Mouse (Mus musculus) spleen, postnatal 36 days (tissue): ENCODE data around the gene Per3.
A peak's percentile ranks its signal among the peaks of the same experiment; 100 is the strongest.

Experiments
- DNase-seq, 2 experiments: peaks; one replicate each; pipeline ENCODE4 v3.0.0; 2022; ENCODE audit warnings: low spot score in 2 of 2, mixed read lengths in 1 of 2

The Per3 gene

DNA sequence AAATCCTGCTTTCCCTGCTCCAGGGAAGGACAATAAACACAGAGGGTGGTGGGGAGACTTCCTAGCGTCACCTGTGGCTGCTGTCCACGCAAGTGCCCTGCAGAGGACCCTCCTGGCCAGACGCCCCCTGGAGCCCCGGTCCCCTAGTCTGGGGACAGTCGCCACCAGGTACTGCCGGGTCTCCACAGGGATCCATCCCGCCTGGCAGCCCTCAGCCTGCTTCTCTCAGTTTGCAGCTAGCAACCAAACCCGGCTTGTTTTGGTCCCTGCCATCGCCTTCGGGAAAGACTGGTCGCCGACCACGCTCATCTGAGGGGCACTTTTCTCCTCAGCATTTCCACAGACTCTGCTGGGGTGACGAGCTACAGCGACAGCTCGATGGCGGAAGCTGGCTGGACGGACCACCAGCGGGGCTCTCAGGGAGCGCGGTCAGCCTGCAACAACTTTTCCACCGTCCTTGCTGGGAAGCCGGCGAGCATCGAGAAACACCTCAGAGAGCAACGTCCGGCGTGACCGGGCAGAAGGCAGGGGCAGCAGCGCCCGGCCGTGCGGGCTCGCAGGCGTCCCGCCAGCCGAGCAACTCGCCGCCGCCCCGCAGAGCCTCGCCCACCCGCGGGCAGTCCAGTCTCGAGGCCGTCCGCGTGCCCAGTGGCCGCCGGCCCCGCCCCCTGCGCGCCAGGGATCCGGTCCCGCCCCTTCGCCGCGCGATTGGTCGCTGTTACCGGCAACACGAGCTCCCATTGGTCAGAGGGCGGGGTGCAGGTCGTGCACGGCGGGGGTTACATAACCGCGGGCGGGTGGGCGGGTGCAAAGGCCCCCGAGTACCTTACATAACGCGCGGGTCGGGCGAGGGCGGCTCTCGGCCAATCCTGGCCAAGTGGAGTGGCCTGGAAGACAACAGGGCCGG lies at the start of gene Per3:
TSS of gene Per3 (minus strand) at position 629 of the 907 bp plus-strand sequence.
- peak; percentile 91 to 94 for DNase-seq

DNA sequence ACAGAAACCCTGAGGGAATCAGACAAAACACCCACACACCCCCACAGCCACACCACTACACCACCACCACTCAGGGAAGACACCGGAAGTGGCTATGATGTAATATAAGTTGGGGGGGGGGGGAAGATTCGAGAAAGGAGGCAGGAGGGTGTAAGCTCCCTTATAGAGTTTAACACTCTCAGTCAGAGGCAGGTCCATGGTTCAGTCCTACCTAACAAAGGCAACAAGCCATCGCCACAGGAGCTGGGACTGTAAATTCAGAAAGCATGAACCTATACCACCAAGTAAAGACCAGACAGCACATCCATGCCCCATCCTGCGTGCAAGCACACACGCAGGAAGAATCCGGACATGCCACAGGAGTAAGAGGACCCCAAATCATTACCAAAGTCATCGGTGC lies 44.8 kb upstream of the Per3 start, which contains the start of gene Gm13090:
TSS of gene Gm13090 (plus strand) at position 301 of the 400 bp plus-strand sequence.
- no peak for DNase-seq

DNA sequence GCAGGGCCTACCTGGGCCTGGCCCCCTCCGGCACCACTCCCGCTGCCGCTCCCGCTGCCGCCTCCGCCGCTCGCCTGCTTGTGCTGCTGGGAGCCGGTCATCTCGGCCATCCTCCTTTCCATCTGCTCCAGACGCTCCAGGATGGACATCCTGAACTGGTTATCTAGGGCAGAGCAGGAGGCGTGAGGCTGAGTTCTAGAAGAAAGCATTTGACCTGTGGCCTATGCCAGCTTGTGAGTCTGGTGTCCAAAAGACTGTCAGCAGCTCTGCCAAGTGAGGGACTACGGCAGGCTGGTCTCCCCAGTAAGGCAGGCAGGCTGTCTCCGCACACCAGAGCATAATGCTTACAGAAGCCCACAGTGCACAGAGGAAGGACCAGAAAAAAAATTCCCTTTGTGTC lies 44.4 kb upstream of the Per3 start:
- no peak for DNase-seq

DNA sequence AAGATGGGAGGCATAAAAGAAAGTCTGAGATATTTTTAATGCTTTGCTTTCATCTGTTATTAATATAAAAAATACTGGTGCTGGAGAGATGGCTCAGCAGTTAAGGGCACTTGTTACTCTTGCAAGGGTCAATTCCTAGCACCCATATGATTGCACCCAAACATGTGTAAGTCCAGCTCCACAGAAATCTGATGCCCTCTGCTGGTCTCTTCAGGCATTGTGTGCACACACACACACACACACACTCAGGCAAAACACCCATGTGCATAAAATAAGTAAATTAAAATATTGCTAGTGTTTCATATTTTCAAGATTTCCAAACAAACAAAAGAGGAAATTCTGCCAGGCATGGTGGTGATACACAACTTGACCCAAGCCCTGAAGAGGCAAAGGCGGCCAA lies 42.9 kb upstream of the Per3 start:
- DNase-seq = no peak

DNA sequence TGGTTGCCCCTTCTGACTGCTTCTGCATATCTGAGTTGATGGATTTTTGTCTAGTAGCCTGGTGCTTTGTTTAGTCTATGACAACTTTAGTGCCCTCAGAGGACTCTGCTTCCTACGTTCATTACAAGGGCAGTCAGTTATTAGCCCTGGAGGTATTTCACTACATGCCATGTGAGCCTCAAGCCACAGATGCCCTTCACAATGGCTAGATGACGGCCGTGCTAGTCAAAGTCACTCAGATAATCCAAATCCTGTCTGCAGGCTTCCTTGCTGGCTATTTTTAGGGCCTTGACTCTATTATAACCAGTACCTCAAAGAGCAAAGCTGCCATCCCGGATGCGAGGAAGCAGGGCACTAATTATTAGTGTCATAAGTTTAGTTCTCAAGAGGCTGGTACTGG lies 38.6 kb upstream of the Per3 start:
- no peak for DNase-seq

DNA sequence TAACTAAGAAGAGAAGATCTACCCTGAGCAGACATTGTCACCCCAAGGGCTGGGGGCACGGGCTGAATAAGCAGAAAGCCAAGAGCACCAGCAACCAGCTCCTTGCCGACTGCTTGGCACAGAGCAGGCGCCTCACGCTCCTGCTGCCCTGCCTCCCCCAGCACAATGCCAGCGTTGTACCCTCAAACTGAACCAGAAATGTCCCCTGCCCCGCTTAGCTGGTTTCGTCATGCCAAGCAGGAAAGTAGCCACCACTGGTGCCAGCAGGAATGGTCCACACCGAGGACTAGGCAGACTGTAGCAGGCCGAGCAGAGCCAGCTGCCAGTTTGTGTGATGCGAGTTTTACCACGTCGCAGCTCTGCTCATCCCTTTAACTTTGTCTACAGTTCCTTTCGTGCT lies 37.5 kb upstream of the Per3 start:
- DNase-seq = no peak

DNA sequence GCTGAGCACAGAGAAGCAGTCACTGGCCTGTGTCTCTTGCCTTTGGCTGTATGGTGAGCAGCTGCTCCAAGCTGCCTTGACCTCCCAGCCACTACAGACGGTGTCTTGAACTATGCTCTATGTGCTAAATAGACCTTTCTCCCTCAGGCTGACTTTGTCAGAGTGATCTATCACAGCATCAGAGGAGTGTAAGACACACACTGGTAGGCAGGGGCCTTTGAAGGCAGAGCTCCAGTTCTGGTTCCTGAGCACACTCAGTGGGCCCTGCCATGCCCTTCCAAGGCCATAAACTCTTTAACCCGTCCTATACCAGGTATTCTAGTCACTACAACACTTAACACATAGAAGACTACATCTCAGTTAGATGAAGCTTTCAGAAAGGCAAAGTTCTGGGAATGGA lies 36.9 kb upstream of the Per3 start:
- DNase-seq = no peak

DNA sequence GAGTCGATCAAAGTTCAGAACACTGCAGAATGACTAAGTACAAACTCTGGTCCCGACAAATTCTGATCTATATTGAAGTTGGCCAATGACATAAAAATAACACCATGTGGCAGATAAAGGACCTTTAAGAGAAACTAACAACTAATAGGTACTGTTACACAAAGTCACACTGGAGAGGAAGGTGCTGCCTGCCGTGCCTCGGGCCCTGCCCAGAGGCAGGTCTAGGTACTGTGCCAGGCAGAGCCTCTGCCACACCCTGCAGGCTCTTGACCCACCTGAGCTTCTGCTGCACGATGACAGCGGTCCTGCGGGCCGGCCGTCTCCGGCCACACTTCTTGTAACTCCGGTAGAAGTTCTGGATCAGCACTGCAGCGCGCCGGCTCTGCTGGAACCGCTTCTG lies 30.4 kb upstream of the Per3 start:
- DNase-seq = no peak

DNA sequence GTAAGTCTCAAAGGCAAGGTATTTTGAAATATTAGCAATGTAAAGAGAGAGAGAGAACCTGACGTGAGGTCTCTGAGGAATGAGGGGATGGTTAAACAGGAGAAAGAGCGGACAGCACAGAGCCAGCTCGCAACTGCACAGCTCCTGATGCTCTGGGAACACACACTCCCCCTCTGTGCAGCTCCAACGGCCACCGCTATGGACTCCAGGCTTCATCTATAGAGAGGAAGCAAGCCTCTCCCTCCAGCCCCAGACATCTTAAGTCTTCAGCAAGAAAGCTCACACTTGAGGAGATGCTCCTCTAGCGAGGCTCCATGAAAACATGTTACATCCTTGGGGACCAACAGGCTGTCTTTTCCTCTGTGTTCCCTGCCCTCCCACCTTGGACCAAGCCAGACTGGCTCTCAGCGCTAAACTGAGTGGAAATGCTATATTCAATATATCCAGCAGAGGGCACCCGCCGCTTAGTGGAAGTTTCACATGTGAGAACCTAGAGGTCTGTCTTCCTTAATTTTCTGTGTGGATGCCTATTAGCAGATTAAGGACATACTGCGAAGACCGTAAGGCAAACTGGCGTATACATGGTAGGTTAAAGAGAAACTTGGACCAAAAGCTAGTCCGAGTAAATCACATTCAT lies 28.8 kb upstream of the Per3 start:
- DNase-seq = peak; percentile 36 to 37

DNA sequence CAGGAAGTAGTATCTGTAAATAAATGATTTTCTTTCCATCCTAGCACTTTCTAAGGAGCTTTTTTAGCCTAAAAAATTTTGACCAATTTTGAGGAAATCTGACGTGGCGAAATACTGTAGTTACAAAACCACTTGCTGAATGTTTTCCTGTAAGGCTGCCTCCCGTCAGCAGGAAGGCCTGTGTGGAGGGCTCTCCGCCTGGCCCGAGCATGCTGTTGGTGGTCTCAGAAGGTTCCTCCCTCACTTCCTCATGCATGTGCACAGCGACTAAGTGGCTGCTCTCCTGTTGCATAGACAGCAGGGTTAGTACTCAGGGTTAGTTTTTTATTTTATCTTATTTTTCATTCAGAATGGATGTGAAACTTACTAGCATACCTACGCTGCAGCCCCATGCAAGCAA lies 26.5 kb upstream of the Per3 start:
- no peak for DNase-seq

DNA sequence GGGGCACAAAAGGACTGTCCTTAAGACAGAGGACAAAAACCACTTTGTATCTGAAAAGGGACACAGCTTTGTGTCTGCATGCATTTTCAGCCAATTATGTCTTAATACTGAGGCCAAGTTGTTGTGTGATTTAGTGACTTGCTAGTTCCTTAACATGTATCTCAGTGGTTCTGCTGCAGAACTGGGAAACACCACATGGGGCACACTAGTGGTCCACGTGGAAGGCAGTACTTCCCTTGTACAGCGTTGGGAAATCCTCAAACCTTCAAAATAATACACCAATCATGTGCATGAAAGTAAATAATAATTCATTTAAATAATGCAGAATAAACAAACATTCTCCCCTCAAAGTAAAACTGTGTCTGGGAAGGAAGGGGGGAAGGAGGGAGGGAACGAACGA lies 24.3 kb upstream of the Per3 start:
- DNase-seq = no peak

DNA sequence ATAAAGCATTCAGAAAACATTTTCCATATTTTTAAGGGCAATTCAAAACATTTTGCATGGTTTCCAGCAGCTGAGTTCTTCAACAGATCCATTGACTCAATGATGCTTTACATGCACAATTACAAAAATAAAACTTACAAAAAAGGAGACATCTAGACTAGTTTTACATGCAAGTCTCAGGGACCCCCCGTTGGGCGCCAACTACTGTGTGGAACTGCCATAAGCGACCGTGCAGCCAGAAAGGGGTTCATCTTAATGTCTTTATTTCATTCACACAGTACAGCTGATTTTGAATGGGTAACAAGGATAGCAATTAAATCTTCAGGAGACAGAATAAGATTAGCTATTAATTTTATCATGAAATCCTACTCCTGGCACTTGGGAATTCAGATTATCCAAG lies 15.1 kb upstream of the Per3 start:
- no peak for DNase-seq

DNA sequence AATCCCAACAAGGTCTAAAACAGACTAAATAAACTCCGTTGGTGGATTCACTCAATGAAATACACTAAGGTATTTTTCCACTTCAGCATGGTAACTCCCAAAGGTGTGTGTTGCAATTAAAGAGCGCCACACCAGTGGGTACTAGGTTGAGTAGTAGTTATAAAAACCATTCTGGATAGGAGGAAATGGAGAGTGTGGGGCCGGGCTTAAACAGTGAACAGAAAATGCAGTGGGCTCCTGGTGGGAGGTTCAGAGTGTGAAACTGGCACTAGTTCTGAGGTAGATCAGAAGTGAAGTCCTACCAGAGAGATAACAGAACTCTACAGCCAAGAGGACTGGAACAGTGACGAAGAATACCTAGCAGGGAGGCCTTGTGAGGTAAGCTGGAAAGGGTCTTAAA lies 14.2 kb upstream of the Per3 start:
- no peak for DNase-seq

DNA sequence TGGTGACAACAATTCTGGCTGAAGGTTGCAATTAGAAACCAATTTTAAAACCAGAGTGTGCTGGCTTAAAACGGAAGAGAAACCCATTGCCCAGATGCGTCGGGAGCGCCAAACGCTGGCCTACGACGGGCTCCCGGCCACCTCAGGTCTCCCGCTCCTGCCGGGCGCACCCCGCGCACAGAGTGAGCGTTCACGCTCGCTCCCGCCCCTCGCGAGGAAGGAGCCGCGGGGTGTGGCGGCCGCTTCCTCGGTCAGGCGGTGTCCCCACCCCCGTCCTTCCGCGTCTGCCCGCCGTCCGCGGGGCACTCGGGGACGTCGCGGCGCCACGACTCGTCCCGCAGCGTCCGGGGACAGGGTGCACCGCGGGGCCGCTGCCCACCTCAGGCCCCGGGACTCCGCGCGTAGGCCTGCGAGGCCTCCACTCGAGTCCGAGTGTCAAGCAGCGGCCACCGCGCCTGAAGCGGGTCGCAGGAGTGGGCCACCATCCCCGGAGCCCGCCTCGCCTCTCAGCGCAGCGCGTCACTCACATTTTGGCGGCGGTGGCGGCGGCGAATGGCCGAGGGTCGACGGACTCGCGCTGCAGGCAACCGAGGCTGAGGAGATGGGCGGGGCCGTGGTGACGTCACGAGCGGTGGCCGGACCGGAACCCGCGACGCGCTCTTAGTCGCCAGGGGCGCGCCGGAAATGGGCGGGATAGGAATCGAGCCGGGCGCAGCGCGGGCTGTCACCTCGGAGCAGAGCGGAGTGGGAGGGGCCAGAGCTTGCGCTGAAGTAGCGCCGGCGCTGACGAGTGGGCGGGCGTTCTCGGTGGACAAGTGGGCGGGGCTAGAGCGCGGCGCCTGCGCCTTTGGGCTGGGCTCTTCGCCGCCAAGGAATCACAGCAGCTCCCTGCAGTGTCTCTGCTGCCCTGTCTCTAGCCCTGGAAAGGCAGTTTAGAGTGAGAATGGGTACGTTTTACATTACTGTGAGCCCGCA lies 13.2 kb upstream of the Per3 start, which contains the start of gene Vamp3:
TSS of gene Vamp3 (minus strand) at position 617 of the 975 bp plus-strand sequence.
- peak; percentile 98 for DNase-seq

DNA sequence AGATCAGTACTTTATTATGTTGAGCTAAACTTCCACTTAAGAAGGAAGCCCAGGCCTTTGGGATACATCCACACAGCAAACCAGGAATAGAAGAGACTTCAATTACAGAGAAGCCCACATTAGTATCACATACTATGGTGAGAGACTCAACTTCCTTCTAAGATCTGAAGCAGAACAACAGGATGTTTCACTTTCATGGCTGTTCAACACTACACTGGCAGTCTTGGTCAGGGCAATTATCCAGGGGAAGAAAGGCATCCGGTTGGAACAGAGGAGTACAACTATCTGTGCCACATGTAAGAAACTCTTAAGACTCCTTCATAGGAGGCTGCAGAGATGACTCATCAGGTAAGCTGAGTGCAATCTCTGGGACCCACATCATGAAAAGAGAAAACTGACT lies 6.7 kb upstream of the Per3 start:
- no peak for DNase-seq

DNA sequence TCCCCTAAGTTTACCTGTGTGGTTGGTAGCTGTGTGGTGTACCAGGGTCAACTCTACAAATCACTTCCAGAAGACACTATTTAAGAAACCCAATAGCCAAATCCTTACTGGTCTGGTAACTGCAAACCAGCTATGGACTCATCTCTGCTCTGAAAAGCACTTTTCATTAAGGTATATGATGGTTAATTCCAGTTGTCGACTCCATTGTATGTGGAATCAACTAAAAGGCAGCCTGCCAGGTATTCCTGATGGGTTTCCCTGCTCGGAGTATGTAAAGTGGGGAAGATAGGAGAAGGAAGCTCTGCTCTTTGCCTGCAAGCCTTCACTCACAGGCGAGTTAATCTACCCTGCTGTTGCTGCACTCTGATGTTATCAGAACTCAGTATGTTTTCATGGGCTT lies 2.1 kb upstream of the Per3 start:
- no peak for DNase-seq

DNA sequence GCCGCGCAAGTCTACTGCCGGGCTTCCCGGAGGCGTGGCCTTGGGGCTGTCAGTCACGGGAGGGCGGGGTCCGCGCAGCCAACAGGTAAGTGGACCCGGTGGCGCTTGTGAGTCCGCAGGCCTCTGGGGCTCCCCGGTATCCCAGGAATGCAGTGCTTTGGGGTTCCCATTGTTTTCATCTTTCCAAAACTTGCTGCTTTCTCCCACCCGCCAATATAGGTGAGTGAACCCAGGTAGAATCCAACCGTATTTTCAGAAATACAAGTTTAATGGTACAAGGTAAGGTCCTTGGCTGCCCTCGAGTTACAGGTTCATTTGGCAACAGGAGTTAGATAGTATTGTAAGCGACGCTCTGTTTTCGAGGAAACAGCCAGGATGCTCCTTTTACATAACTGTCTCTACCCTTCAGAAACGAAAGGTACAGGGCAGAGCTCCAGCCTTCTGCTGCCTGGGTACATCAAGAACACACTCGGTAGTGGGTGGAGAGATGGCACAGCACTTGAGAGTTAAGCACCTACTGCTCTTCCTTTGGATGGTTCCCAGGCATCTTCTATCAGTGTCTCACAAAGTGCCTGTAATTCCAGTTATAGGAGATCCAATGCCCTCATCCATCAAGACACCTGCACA lies 592 bp upstream of the Per3 start:
- no peak for DNase-seq

DNA sequence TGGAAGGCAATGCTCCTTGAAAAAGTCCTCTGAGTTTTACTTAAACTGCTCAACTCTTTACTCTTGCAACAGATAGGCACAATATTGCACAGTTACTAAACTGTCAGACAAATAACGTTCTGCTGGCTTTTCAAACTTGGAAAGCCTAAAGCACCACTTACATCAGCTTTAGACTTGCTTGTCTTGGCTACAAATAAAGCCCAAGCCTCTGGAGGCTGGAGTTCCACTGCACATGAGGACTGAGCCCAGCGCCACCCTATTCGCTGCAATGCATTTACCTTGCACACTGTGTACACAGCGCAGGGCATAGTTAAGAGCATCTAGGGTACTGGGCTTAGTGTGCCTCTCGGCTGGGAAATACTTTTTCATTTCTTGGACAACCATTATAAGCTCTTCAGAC lies 1.2 kb downstream of the Per3 start:
- no peak for DNase-seq

DNA sequence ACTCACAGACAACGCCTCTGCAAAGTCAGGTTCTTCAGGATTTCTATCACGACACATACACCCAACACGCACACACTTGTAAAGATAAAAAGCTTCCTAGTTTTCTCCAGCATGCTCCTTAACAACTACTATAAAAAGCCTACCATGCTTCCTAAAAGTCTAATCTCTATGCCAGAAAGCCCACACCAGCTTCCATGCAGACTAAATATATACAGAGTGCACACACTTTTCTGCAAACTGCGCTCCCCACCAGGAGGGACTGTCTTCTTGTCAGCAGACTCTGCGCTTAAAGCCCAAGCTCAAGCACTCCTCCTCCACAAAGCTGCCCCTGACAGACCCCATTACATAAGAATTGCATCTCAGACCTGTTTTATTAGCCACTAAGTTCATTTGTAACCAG lies 3.0 kb downstream of the Per3 start:
- DNase-seq = no peak

DNA sequence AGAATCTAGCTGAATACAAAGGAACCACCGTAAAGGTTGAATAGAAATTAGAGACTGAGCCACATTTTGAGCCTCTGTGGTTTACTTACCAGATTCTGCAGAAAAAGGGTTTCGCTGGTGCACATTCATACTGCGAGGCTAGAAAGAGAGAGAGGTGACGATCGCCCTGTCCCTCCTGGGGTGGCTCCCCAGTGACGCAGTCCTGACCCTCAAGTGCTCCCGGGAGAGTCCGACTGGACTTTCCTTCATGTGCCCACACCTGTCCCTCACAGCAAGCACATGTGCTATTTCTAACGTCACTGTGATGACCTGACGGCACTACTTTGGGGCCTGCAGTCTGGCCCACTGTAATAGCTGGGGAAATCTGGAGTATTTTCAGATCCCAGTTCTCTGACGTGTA lies 6.7 kb downstream of the Per3 start:
- no peak for DNase-seq

DNA sequence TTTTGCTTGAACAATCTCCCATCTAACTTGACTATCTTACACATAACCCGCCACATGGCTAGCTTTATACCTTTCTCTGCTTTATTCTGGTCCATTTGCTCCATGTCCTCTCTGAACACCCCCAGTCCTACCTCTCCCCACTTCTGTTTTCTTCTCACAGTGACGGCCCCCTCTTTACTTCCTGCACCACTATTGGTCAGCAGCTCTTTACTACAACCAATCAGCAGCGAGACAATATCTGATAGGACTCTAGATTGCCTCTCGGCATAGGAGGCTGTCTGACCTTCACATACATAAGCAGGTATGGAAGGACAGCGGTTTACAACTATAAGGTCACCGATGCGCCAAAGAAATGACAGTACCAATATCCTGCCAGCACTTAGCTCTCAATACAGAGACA lies 7.9 kb downstream of the Per3 start:
- no peak for DNase-seq

DNA sequence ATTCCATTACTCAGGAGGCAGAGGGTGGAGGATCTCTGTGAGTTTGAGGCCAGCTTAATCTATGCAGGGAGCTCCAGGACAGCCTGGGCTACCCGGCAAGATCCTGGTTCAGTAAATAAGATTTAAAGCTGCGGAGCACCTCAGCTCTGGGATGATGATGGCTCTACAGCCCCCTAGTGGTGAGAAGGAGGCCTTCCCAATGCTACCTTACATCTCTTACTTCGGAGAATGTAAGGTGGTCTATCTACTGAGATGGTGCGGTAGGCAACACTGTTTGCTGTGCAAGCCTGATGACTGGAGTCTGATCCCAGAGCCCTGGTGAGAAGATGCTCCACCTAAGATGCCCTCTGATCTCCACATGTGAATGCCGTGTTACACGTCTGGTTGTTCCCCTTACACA lies 17.5 kb downstream of the Per3 start:
- no peak for DNase-seq
